Mouse (Mus musculus) heart, embryonic 16.5 days (tissue): Measurements from ENCODE around the gene Mex3d. TPM values are rescaled to one million over a fixed set of nuclear protein-coding genes. Genes with fewer than 3 reads are reported as not detected.

Experiments used
- ATAC-seq: fragments of 200-750 bp; cut with Nextera tagmentation; replicated peaks from 2 replicates; pipeline ENCODE4 v1.8.0; 2017; ENCODE audit warnings: moderate number of reproducible peaks; ENCODE audit not compliant: insufficient read depth, low FRiP score; ENCODE audit errors: extremely low read depth
- H3K27ac ChIP-seq: fragments of 300-500 bp; sonication (generic); 2 replicates; pipeline ENCODE4 v1.5.1; 2014; ENCODE audit warnings: mild to moderate bottlenecking, low read length, control low read depth, moderate library complexity
- H3K27me3 ChIP-seq: fragments of 300-500 bp; sonication (generic); 2 replicates; pipeline ENCODE4 v1.6.1; 2014; ENCODE audit warnings: low read length, mixed read lengths; ENCODE audit not compliant: control insufficient read depth, insufficient read depth
- H3K36me3 ChIP-seq: fragments of 300-500 bp; sonication (generic); 2 replicates; pipeline ENCODE4 v1.6.1; 2014; ENCODE audit not compliant: control insufficient read depth, insufficient read depth
- H3K4me1 ChIP-seq: fragments of 300-500 bp; sonication (generic); 2 replicates; pipeline ENCODE4 v1.6.1; 2014; ENCODE audit warnings: low read length, mixed read lengths; ENCODE audit not compliant: control insufficient read depth, insufficient read depth
- H3K4me2 ChIP-seq: fragments of 300-500 bp; sonication (generic); 2 replicates; pipeline ENCODE4 v1.6.1; 2014; ENCODE audit warnings: low read depth, mild to moderate bottlenecking, control low read depth, low read length
- H3K4me3 ChIP-seq: fragments of 300-500 bp; sonication (generic); 2 replicates; pipeline ENCODE4 v1.5.1; 2014; ENCODE audit warnings: mild to moderate bottlenecking, control low read depth, low read length
- H3K9ac ChIP-seq: fragments of 300-500 bp; sonication (generic); 2 replicates; pipeline ENCODE4 v1.6.1; 2014; ENCODE audit warnings: low read length, control low read depth
- H3K9me3 ChIP-seq: fragments of 300-500 bp; sonication (generic); replicated peaks from 2 replicates; pipeline ENCODE4 v1.6.1; 2016; ENCODE audit warnings: low read length; ENCODE audit not compliant: control insufficient read depth
- WGBS: fragments of 180-500 bp; shearing (Covaris S2); extraction: QIAGEN DNeasy Blood & Tissue Kit; methylation state at CpG from one replicate; pipeline ENCODE4 v1.1.7; 2014; 5-methylcytosine and 5-hydroxymethylcytosine counted together
- polyA plus RNA-seq: library from polyadenylated mRNA; unstranded; fragments of >200 nt; fragmentation: Nextera tagmentation; extraction: Ambion mirVana; gene quantifications from 2 replicates; pipeline ENCODE4 v1.2.1, GENCODE M21; 2015

Mex3d gene
- polyA plus RNA-seq, 1 experiment from 2014 or later: 2.8 TPM

- Histone ChIP-seq H3K9me3 (peaks cover 5% of the 10 kb centered on the region), H3K27ac (no peak overlapping the region), H3K27me3 (0 out of 2 replicates have a peak, but pooled peaks cover 7% of the 10 kb centered on the region), H3K4me1 (no peaks in the 10 kb centered on the region), H3K4me3 (peak overlapping the region; percentile 30), H3K9ac (no peak overlapping the region), H3K36me3 (no peaks in the 10 kb centered on the region), H3K4me2 (peak overlapping the region; percentile 30; the same call in 1 of the 2 replicates)
- 7% methylated on average over 12 of the region's 12 CpGs for WGBS
- peak; percentile 67 for ATAC-seq
Measured at GRCm38 (mm10) chr10:80371411-80371966, 16.0 kb downstream of the Mex3d start.

- no peak overlapping the region for H3K4me2 ChIP-seq
- peaks cover 12% of the 10 kb centered on the region; the same call in 1 of the 2 replicates for H3K27me3 ChIP-seq
- no peak overlapping the region for H3K9ac ChIP-seq
- H3K9me3 ChIP-seq: peaks cover 5% of the 10 kb centered on the region
- ATAC-seq: no peak
- H3K4me1 ChIP-seq: no peaks in the 10 kb centered on the region
- no peak overlapping the region for H3K27ac ChIP-seq
- WGBS: 76% methylated on average over 21 of the region's 21 CpGs
- H3K4me3 ChIP-seq: no peak overlapping the region
- H3K36me3 ChIP-seq: no peaks in the 10 kb centered on the region
Measured at GRCm38 (mm10) chr10:80369995-80370747, 17.3 kb downstream of the Mex3d start.

GRCm38 (mm10) chr10:80368392-80368791, 19.1 kb downstream of the Mex3d start:
- peaks cover 2% of the 10 kb centered on the region; the same call in 1 of the 2 replicates for H3K9me3 ChIP-seq
- no peak for ATAC-seq
- H3K36me3 ChIP-seq: no peaks in the 10 kb centered on the region
- H3K9ac ChIP-seq: no peak overlapping the region
- no peak overlapping the region for H3K4me3 ChIP-seq
- no peak overlapping the region for H3K27ac ChIP-seq
- no peaks in the 10 kb centered on the region for H3K4me1 ChIP-seq
- no peak overlapping the region for H3K4me2 ChIP-seq
- H3K27me3 ChIP-seq: peaks cover 25% of the 10 kb centered on the region
- WGBS: 78% methylated on average over 6 of the region's 6 CpGs

GRCm38 (mm10) chr10:80367954-80368353, 19.5 kb downstream of the Mex3d start:
- Histone ChIP-seq H3K9me3 (peaks cover 2% of the 10 kb centered on the region; the same call in 1 of the 2 replicates), H3K36me3 (no peaks in the 10 kb centered on the region), H3K27me3 (peaks cover 26% of the 10 kb centered on the region), H3K27ac (no peak overlapping the region), H3K4me3 (no peak overlapping the region), H3K4me1 (no peaks in the 10 kb centered on the region), H3K9ac (no peak overlapping the region), H3K4me2 (no peak overlapping the region)
- ATAC-seq: no peak
- 53% methylated on average over 5 of the region's 5 CpGs for WGBS

GRCm38 (mm10) chr10:80365736-80366135, 21.7 kb downstream of the Mex3d start:
- Histone ChIP-seq H3K4me2 (no peak overlapping the region), H3K4me3 (no peak overlapping the region), H3K36me3 (no peaks in the 10 kb centered on the region), H3K9ac (no peak overlapping the region), H3K4me1 (no peaks in the 10 kb centered on the region), H3K9me3 (peaks cover 2% of the 10 kb centered on the region; the same call in 1 of the 2 replicates), H3K27me3 (peaks cover 32% of the 10 kb centered on the region), H3K27ac (no peak overlapping the region)
- 64% methylated on average over 6 of the region's 6 CpGs for WGBS
- ATAC-seq: no peak

- ATAC-seq: no peak
- 37% methylated on average over 6 of the region's 6 CpGs for WGBS
Measured at GRCm38 (mm10) chr10:80363734-80364133, 23.7 kb downstream of the Mex3d start.

GRCm38 (mm10) chr10:80357994-80358639, 29.3 kb downstream of the Mex3d start:
- Histone ChIP-seq H3K4me3 (0 out of 2 replicates have a peak overlapping the region, but pooled peaks have one; percentile 13), H3K27me3 (peaks cover 75% of the 10 kb centered on the region), H3K27ac (no peak overlapping the region), H3K9me3 (no peaks in the 10 kb centered on the region; the same call in 1 of the 2 replicates), H3K4me1 (peaks cover 5% of the 10 kb centered on the region; the same call in 1 of the 2 replicates), H3K9ac (no peak overlapping the region), H3K36me3 (no peaks in the 10 kb centered on the region), H3K4me2 (peak overlapping the region; percentile 46)
- no peak for ATAC-seq
- 5% methylated on average over 31 of the region's 31 CpGs for WGBS

More at GRCm38 (mm10) chr10:80363734-80364133, 23.7 kb downstream of the Mex3d start:
- Histone ChIP-seq H3K36me3 (no peaks in the 10 kb centered on the region), H3K27ac (no peak overlapping the region), H3K4me1 (no peaks in the 10 kb centered on the region), H3K4me2 (no peak overlapping the region), H3K9ac (no peak overlapping the region), H3K4me3 (no peak overlapping the region), H3K9me3 (peaks cover 2% of the 10 kb centered on the region; the same call in 1 of the 2 replicates), H3K27me3 (peaks cover 50% of the 10 kb centered on the region)

GRCm38 (mm10) chr10:80357336-80357735, 30.1 kb downstream of the Mex3d start:
- Histone ChIP-seq H3K4me2 (no peak overlapping the region), H3K4me1 (peaks cover 5% of the 10 kb centered on the region; the same call in 1 of the 2 replicates), H3K4me3 (no peak overlapping the region), H3K27me3 (peaks cover 77% of the 10 kb centered on the region), H3K27ac (no peak overlapping the region), H3K9ac (no peak overlapping the region), H3K9me3 (no peaks in the 10 kb centered on the region; the same call in 1 of the 2 replicates), H3K36me3 (no peaks in the 10 kb centered on the region)
- 35% methylated on average over 7 of the region's 7 CpGs for WGBS
- no peak for ATAC-seq
